Mouse (Mus musculus): Measurements from ENCODE around the gene Lrrc17.

- TF ChIP-seq CTCF (IDR thresholded peaks at IDR 0.05; ENCODE audit: low read depth) (no peak), EP300 (IDR thresholded peaks at IDR 0.05; ENCODE audit: low read depth) (no peak)
Observed at GRCm38 (mm10) chr5:21565392-21566065, 22.2 kb downstream of the Lrrc17 start.

Data from liver, postnatal 0 days (tissue).